Mouse (Mus musculus) megakaryocyte, embryonic 14.5 days (primary cell): ENCODE results near the gene Gfod1.

ENCODE experiments used
- FLI1 ChIP-seq: IDR thresholded peaks from 2 replicates; pipeline ENCODE4 v1.6.1; 2012; ENCODE audit warnings: low read length, inconsistent platforms, mixed read lengths
- GATA1 ChIP-seq: IDR thresholded peaks from 3 replicates; pipeline ENCODE4 v1.6.1; 2012; ENCODE audit warnings: mixed read lengths, low read length, inconsistent platforms, borderline replicate concordance

DNA sequence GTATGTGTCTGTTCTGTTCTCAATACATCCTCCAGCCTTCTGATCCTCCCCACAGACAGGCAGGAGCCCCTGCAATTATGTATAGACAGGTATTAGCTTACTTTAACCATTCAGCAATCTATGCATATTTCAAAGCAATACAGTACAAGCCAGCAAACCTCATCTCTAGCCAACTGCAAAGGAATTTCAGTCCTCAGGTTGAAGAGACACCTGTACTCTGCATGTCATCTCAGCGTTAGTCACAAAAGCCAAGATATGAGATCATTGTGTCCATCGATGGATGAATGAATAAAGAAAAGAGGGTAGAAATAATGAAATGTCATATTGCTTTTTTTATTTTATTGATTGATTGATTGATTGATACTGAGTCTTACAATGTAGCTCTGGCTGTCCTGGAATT is 47.5 kb downstream of the Gfod1 start:
- no peak for TF ChIP-seq GATA1
- no peak for TF ChIP-seq FLI1
